Mouse (Mus musculus) lung, adult 2 months (tissue): ENCODE data around the gene Mthfd1l.

Source experiments
- CTCF ChIP-seq: fragments of 200-500 bp; IDR thresholded peaks from 2 replicates; pipeline ENCODE4 v1.5.1; 2011; ENCODE audit warnings: mild to moderate bottlenecking, low read length, control low read depth; ENCODE audit not compliant: insufficient read depth
- POLR2A ChIP-seq: fragments of 200-500 bp; IDR thresholded peaks from 2 replicates; pipeline ENCODE4 v1.6.1; 2011; ENCODE audit warnings: low read depth, mild to moderate bottlenecking, control low read depth, low read length, borderline replicate concordance; ENCODE audit errors: extremely low read depth

DNA sequence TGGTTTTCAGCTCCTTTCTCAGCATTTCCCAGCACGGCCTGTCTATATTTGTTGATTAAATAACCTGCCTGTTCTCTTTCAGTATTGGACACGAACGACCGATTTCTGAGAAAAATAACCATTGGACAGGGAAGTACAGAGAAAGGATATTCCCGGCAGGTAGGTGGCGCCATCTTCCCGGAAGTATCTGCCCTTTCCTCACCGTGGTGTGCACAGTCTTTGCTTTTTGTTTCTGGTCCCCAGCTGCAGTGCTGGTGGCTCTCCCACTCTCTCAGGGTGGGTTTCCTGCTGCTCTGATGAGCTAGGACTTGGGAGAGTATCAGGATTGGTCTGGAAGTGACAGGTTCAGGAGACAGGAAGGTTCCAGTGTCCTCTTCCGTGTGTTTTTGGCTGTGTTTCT lies 68.8 kb downstream of the Mthfd1l start:
- TF ChIP-seq POLR2A (no peak), CTCF (peak; percentile 81)
